Mouse (Mus musculus) kidney, postnatal 36 days (tissue): Measurements from ENCODE around the gene Trmt2a.

Experiments
- DNase-seq, 2 experiments: peaks; one replicate each; pipeline ENCODE4 v3.0.0; 2021 to 2022; ENCODE audit warnings: mixed read lengths in 2 of 2

Trmt2a gene

DNA sequence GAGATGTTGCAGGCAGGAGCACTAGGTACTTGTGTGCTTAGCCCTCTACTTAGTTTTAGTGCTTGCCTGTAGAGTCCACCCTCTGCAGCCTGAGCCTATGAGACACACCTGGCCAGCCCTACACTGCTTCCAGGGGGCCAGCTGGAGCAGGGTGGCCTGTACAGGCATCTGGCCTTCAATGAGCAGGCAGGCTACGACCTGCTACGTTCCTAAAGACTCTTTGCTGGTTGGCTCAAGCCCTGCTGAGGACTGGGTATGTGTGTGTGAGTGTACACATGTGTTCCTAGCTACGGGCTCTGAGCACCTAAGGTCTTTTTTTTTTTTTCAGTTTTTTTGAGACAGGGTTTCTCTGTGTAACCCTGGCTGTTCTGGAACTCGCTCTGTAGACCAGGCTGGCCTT, 17.0 kb upstream of the Trmt2a start:
- DNase-seq, result no peak

DNA sequence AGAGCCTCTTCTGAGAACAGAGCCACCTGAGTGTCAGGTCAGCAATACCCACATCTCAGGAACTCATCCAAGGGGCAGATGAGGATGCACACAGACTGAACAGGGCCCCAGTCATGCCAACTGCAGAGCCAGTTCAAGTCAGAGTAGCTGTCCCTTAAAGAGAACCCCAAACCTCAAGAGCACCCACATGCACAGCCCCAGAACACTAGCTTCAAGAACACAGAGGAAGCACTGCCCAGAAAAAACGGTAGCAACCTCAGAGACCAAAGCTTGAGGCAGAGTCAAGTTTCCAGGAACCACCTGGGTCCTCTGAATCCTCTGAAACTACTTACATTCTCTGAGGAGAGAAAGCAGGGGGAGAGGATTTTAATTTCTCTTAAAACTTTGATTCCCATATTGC, 15.0 kb upstream of the Trmt2a start:
- no peak for DNase-seq

DNA sequence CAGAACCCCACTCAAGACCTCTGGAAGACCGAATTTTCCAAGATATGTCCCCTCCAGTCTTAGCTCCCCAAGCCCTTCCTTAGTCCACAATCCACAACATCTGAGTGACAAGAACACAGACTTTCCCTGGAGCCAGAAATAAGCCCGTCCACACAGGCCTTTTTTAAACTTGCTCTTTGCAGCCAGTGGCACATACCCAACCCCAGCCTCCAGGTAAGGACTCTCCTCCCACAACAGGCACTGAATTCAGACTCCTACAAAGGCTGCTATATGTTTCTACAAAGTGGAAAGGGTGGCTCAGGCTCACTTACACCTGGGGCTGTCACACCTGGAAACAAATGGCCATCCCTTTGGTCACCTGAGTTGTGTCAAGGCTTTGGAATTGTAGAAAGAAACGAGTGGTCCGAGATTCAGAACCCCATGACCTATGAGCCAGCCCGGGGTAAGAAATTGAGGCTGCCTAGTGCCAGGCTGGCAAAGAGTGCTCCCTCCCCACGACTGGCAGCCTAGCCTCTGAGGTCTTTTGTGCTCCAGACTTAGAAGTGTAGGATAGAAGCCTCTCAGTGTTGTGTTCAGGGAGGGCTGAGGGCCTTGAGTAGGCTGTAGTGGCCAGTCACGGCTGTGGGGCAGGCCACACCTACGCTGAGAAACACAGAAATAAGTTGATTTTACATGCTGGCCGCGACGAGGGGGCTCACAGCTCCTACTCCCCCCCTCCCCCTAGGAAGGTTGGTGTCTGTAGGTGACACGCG, 14.4 kb upstream of the Trmt2a start:
- DNase-seq, result peak in 1 of 2 experiments; percentile 26

DNA sequence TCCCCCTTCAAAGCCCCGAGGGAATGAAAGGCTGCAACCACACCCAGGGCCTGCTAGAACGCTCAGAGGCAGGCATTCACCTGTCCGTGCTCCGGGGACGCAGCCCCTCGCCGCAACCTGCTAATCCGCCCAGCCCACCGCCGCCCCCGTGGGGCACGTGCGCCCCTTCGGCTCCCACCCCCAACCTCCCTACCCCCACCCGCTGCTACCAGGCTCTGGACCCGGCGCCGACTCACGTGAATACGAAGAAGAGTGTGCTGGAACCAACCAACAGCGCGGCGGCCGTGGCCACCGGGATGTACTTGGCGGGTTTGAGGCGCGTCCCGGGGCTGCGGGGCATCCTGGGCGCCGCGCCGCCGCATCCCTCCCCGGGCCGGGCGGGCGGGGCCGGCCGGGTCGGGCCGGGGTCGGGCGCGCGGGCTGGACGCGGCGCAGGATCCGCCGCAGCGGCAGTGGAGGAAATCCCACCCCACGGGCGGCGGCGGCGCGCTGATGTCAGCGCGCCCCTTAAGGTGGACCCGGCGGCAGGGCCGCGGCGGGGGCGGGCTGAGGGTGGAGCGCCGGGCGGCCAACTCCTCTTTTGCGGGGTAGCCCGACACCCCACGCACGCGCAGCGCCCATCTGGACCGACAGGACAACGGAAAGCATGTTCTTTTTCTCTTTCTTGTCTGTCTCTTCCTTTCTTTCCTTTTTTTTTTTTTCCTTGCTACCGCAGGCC, 13.6 kb upstream of the Trmt2a start, which contains the start of gene Zdhhc8:
Gene Zdhhc8 (minus strand): TSS at position 466 of the 718 bp plus-strand sequence.
- DNase-seq, result peak; percentile 74 to 90

DNA sequence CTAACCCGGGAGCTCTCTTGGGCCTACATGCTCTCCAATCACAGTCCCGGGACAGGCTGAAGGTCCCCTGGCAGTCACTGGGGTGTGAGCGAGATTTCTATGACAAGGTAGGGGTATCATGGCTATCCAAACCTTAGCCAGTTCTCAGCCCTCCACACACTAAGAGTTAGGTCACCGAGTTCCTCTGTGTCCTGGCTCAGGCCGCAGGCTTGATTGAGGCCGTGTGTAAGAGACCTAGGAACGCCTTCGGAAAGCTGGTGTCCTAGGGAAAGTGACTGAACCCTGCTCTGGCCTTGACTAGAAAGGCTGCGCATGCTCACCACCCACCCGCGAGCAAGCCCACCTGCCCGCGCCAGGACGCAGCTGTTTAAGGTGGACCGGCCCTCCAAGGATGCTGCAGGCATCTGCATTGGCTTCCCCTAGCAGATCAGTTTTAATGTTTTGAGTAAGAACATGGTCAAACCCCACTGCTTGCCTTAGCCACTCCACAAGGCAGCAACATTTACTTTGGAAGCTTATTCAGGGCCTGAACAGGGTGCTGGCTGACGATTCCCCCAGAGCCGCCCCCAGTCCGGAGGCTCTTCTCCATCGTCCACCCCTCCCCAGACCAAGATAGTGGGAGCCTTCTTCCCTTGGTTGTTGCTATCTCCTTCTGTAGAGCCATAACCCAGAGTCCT, 13.0 kb upstream of the Trmt2a start:
- DNase-seq, result peak; percentile 73 to 80

GRCm38 (mm10) chr16:18236676-18237501, 11.6 kb upstream of the Trmt2a start:
- DNase-seq, result no peak

- no peak for DNase-seq
Observed at GRCm38 (mm10) chr16:18241581-18241980, 6.9 kb upstream of the Trmt2a start.

- DNase-seq, result peak in 1 of 2 experiments; percentile 38
Observed at GRCm38 (mm10) chr16:18247521-18248399, 719 bp upstream of the Trmt2a start.

GRCm38 (mm10) chr16:18249364-18249967, 987 bp downstream of the Trmt2a start:
- DNase-seq, result peak; percentile 19 to 50

DNA sequence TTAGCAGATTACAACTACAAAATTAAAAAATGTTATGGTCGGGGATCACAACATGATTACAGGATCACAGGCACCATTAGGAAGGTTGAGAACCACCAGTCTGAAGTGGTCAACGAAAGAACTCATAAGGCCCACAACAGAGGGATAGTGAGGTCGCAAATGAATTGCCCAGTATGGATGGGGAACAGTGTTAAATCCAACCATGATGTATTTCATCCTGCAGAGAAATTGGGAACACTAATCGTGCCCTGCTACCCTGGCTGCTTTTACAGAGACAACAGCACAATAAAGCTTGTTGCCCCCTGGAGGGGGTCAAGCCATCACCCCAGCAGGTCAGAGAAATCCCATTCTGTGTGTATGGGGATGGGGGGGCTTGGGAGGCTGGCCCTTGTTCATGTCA, 1.8 kb downstream of the Trmt2a start:
- no peak for DNase-seq

DNA sequence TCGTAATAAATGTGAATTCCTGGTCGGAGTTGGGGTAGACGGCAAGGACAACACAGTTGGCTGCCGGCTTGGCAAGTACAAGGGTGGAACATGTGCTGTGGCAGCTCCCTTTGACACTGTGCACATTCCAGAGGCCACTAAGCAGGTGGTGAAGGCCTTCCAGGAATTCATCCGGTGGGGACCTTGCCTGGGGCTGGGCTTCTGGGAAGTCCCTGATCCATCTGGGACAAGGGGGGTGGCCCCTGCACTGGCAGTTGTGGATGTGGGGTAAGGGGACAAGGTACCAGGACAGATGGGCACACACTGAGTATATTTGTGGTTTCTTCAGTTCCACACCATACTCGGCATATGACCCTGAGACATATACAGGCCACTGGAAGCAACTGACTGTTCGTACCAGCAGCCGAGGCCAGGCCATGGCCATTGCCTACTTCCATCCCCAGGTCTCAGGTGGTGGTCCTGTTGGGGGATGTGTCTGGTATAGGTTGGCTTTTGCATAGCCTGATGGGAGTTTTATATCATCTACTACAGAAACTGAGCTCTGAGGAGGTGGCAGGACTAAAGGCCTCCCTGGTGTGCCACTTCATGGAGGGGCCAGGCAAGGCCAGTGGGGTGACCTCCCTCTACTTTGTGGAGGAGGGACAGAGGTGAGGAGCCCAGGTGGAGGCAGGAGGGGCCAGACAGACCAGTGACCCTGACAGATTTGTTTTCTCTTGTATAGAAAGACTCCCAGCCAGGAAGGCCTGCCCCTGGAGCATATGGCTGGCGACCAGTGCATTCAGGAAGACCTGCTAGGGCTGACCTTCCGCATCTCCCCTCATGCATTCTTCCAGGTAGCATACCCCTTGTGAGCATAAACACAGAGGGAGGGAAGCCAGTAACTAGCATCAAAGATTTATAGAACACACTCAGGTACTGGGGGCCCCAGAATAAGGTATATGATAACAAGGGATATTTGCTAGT, 2.6 kb downstream of the Trmt2a start:
- no peak for DNase-seq

- no peak for DNase-seq
Observed at GRCm38 (mm10) chr16:18252736-18253135, 4.3 kb downstream of the Trmt2a start.

DNA sequence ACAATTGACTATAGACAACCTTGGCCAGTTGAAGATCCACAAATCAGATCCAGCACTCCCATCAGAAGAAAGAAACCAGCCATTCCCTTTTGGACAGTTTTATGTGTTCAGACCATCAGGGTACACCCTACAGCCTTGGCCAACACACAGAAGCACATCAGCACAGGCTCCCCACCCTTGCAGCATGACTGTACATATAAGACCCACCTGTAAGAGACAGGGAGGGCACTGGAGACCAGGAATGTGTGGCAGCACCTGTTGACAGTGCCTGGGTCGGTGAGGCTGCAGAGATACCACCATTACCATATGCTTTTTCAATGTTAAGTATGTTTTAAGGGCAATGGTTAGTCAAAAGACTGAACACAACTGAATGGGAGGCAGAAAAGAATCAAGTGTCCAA, 5.4 kb downstream of the Trmt2a start:
- DNase-seq, result no peak

GRCm38 (mm10) chr16:18258221-18258620, 9.7 kb downstream of the Trmt2a start, which contains the start of gene Gm49776:
TSS of gene Gm49776 (minus strand) at chr16:18258321.
- no peak for DNase-seq

DNA sequence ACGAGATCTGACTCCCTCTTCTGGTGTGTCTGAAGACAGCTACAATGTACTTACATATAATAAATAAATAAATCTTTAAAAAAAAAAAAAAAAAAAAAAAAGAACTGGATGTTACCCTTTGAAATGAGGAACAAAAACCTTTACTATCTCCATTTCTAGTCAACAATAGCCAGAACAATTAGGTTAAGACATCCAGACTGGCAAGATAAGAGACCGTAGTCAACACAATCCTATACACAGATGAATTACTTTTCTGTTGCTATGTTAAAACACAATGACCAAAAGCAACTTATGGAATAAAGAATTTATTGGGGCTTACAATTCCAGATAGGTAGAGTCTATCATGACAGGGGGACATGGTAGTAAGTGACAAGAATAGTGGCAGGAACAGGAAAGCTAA, 16.5 kb downstream of the Trmt2a start:
- no peak for DNase-seq

- DNase-seq, result peak in 1 of 2 experiments; percentile 9
Observed at GRCm38 (mm10) chr16:18268182-18268581, 19.7 kb downstream of the Trmt2a start.

DNA sequence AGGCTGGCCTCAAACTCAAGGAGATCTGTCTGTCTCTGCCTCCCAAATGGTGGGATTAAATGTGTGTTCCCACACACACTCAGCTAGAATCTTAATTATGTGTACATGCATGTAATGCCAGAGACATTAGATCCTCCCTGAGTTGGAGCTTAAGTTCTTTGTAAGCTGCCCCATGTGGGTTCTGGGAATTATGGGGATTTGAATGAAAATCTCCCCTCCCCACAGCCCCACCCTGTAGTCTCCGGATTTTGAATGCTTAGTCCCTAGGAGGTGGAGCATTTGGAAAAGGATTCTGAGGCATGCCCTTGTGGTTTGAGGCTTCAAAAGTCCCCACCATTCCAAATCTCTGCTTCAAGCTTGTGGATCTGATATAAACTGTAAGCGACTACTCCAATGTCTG, 26.7 kb downstream of the Trmt2a start:
- DNase-seq, result no peak

DNA sequence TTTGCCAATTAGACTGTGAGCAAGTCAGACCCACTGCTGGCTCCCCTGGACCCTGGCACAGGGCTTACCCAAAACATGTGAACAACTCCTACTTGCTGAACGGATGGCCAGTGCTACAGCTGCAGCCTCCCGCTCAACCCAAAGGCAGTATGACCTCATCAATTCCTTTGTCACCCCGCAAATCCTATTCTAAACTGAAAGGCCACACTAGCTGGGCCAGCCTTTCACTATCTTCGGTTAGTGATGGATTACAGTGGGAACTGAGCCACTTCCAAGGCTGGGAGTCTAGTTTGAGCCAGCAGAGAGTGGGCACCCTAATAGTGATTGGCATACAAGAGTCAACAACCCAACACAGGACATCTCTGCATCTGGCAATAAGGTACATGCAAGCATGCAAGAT, 39.7 kb downstream of the Trmt2a start:
- DNase-seq, result no peak

GRCm38 (mm10) chr16:18288581-18289061, 40.1 kb downstream of the Trmt2a start:
- DNase-seq, result peak; percentile 76 to 89
